Mouse (Mus musculus): ENCODE measurements around the gene Stard5.

Gene Stard5

DNA sequence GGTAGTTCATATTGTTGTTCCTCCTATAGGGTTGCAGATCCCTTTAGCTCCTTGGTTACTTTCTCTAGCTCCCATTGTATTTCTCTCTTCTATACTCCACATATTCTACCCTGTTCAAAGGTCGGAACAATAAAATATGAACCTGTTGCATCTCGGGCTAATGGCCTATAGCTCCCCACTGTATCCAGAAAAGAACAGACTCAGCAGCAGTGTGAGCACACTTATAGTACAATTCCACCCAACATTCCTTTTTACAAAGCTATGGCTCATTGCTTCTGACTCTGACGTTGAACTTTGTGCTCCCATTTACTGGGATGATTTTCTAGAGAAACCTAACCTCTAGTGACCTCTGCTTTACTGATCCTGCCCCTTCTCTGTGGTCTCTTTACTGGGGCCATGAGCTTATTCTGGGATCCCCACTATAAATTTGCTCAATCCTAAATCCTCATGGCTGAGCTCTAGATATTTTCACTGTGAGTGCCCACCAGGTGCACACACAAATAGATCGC lies 34.4 kb downstream of the Stard5 start:
- DNase-seq: no peak

- peak in 1 of 2 experiments; percentile 3 for DNase-seq
Measured at GRCm38 (mm10) chr7:83667936-83668645, 36.3 kb downstream of the Stard5 start.

GRCm38 (mm10) chr7:83668724-83669123 lies 37.0 kb downstream of the Stard5 start:
- DNase-seq: peak; percentile 63 to 76

DNA sequence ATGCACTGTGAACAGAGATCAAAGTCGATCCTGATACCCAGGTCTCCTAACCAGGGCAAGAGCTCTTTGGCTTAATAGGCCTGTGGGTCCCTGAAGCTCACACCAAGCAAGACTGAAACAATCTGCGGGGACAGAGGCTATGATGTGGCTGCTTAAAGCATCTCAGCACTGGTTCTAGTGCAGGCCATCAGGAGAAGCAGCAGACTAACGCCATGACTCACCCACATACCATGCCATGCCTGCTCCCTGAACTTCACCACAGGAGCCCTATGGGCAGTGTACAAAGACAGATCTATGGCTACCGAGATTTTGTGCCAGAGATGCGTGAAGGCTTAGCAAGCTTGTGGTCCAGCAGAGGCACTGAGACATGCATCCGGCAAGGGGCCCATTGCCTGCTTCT lies 39.8 kb downstream of the Stard5 start:
- DNase-seq: no peak

DNA sequence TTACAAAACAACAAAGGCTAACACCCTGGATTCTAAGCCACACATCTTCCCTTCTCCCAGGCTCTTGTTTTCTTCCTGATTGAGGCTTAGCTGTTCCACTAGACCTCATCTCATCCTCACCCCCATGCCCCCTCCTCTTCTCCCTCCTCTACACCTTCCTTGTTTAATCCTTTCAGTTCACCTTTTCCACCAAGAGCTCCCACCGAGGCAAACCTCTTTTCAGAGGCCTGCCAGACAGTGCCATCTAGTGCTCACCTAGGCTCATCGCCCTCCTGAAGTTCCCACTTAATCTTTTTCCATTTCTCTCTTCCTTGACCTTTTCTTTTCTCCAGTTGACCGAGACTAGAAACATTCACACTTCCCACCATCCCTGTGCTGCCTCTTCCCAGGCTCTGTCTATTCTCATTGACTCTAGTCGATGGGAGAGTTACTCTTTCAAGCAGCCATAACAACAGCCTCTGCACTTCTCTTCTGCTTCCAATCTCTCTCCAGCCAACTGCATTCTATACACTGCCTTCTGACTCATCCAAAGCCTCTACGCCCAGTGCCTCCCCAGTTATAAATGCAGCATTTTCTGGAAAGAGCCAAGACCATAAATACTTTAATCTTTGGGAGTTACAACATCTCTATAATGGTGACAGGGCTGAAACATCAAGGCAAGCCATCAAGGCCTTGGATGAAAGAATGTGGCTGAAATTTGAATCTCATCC lies 43.9 kb downstream of the Stard5 start:
- peak in 1 of 2 experiments; percentile 47 for DNase-seq

GRCm38 (mm10) chr7:83677296-83677695 lies 45.5 kb downstream of the Stard5 start:
- peak in 1 of 2 experiments; percentile 0 for DNase-seq

DNA sequence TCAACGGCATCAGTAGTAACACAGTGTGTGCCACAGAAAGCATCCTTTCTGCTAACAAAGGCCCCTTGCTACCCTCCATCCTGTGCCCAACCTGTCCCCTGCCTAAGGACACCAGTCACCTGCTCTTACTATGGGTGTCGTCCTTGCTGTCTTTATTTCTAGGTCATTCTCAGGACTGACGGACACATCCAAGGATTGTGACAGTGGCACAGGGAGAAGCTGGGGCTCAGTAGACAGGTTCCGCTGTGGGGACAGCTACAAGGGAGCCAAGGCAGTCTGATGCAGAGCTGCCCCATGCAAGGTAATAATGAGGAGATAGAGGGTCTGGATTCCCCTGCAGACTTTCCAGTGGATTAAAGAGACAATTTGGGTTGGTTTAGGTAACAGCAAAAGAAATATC lies 46.7 kb downstream of the Stard5 start:
- DNase-seq: peak in 1 of 2 experiments; percentile 5

- no peak for DNase-seq
Measured at GRCm38 (mm10) chr7:83682640-83683274, 51.0 kb downstream of the Stard5 start.

GRCm38 (mm10) chr7:83695449-83696212 lies 63.9 kb downstream of the Stard5 start:
- DNase-seq: peak in 1 of 2 experiments; percentile 67

GRCm38 (mm10) chr7:83699066-83699745 lies 67.4 kb downstream of the Stard5 start:
- no peak for DNase-seq
